ENCODE assay signal across 19 mouse cellular contexts in the genomic region with DNA sequence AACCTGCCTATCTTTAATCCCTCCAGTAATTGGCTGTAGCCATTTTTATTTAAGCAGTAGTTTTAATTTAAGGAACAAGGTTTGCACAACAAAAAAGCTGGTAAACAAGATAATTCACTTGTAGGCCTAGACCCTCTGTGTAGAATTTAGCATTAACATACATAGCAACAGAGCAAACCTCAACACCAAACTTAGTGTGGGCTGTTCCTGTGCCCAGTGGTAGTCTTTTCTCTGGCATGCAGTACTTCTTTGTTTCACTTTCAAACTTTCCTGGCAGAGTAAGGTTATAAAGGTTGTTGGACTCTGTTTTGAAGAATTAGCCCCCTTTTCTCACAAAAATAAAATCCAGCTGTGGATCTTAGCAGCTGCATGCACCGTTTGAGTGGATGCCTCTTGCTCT. TPM values are rescaled to one million over a fixed set of nuclear protein-coding genes. Genes with fewer than 3 reads are reported as not detected.
DNase-seq lines count a peak whose midpoint lies in the region; ATAC-seq and TF ChIP-seq lines count a peak whose summit lies in the region.
"Had no signal": no experiment of that assay in that cellular context is flagged by ENCODE, and none has a peak within 500 bp of the region (broad histone marks: within the 10 kb centered on the region; RNA-seq: fewer than 3 reads in every experiment).

No protein-coding gene starts in this region.

- H3K36me3 ChIP-seq in heart, embryonic 11.5 days (ENCODE audit: control insufficient read depth, insufficient read depth, low read length), result no peaks in the 10 kb centered on the region
- peaks cover 0 to 20% of the 10 kb centered on the region in 2 experiments; a peak in 2 of 4 replicates for H3K36me3 ChIP-seq in MEL (ENCODE audit: control insufficient read depth in 1 of 2, insufficient read depth in 2 of 2, low read length in 2 of 2)
- no peaks in the 10 kb centered on the region for H3K36me3 ChIP-seq in liver, embryonic 12.5 days
- no peaks in the 10 kb centered on the region for H3K36me3 ChIP-seq in hindbrain, embryonic 16.5 days (ENCODE audit: control insufficient read depth, insufficient read depth, low read length)
- H3K36me3 ChIP-seq: forebrain, embryonic 10.5 days; hindbrain, embryonic 12.5 days; limb, embryonic 15.5 days; midbrain, embryonic 15.5 days had no signal

- peaks cover 9% of the 10 kb centered on the region; the same call in 1 of the 2 replicates for H3K79me2 ChIP-seq in MEL (ENCODE audit: control insufficient read depth, insufficient read depth, low read length, poor library complexity)

- 72% methylated on average over 1 of the region's 1 CpGs for WGBS in heart, embryonic 11.5 days (ENCODE audit: insufficient replicate concordance)
- 58% methylated on average over 1 of the region's 1 CpGs for WGBS in liver, embryonic 12.5 days (ENCODE audit: insufficient replicate concordance)
- WGBS in hindbrain, embryonic 16.5 days, result 90% methylated on average over 1 of the region's 1 CpGs

- no peak for TF ChIP-seq RAD21 in MEL (IDR thresholded peaks at IDR 0.05; ENCODE audit: low read depth, low read length)

- no peak overlapping the region for H3K4me2 ChIP-seq in heart, embryonic 11.5 days
- 0 out of 2 replicates have a peak overlapping the region, but pooled peaks have one; percentile 9 for H3K4me2 ChIP-seq in liver, embryonic 12.5 days
- no peak overlapping the region for H3K4me2 ChIP-seq in hindbrain, embryonic 16.5 days (ENCODE audit: low read length)
- H3K4me2 ChIP-seq: hindbrain, embryonic 12.5 days; limb, embryonic 15.5 days; midbrain, embryonic 15.5 days had no signal

- no peak for TF ChIP-seq POLR2A in MEL (IDR thresholded peaks at IDR 0.05; ENCODE audit: control insufficient read depth in 1 of 2, insufficient read depth in 1 of 2, low read depth in 1 of 2, low read length in 2 of 2, poor library complexity in 1 of 2)

- H3K9ac ChIP-seq in heart, embryonic 11.5 days (ENCODE audit: low read depth, low read length), result no peak overlapping the region
- H3K9ac ChIP-seq in MEL (ENCODE audit: control insufficient read depth, low read depth, low read length, poor library complexity, severe bottlenecking), result peak overlapping the region; percentile 55
- no peak overlapping the region for H3K9ac ChIP-seq in liver, embryonic 12.5 days
- H3K9ac ChIP-seq in hindbrain, embryonic 16.5 days (ENCODE audit: low read depth, low read length), result no peak overlapping the region
- H3K9ac ChIP-seq: hindbrain, embryonic 12.5 days; limb, embryonic 15.5 days; midbrain, embryonic 15.5 days had no signal

- H3K4me1 ChIP-seq in heart, embryonic 11.5 days (ENCODE audit: control insufficient read depth, insufficient read depth, low read length), result peaks cover 8% of the 10 kb centered on the region
- H3K4me1 ChIP-seq in MEL (ENCODE audit: control insufficient read depth in 1 of 2, insufficient read depth in 2 of 2, low read length in 2 of 2), result peaks cover 10 to 14% of the 10 kb centered on the region in 2 experiments
- peaks cover 38% of the 10 kb centered on the region for H3K4me1 ChIP-seq in liver, embryonic 12.5 days
- no peaks in the 10 kb centered on the region for H3K4me1 ChIP-seq in hindbrain, embryonic 16.5 days (ENCODE audit: control insufficient read depth, insufficient read depth, low read depth, low read length)
- H3K4me1 ChIP-seq: hindbrain, embryonic 12.5 days; midbrain, embryonic 15.5 days had no signal

- no peak for ATAC-seq in heart, embryonic 11.5 days (replicated peaks; ENCODE audit: insufficient number of reproducible peaks, low FRiP score, low TSS enrichment)
- ATAC-seq in liver, embryonic 12.5 days, result 0 out of 2 replicates have a peak, but pooled peaks have one; percentile 5
- ATAC-seq in hindbrain, embryonic 16.5 days, result no peak
- ATAC-seq: midbrain, embryonic 15.5 days had no signal

- no peaks in the 10 kb centered on the region for H3K27me3 ChIP-seq in heart, embryonic 11.5 days (ENCODE audit: control insufficient read depth, insufficient read depth, low read length)
- no peaks in the 10 kb centered on the region for H3K27me3 ChIP-seq in MEL (ENCODE audit: control insufficient read depth in 1 of 2, insufficient read depth in 2 of 2, low read length in 2 of 2)
- H3K27me3 ChIP-seq in liver, embryonic 12.5 days (replicated peaks), result no peaks in the 10 kb centered on the region
- H3K27me3 ChIP-seq in hindbrain, embryonic 16.5 days (replicated peaks; ENCODE audit: control insufficient read depth, insufficient read depth, low read length), result no peaks in the 10 kb centered on the region
- H3K27me3 ChIP-seq: hindbrain, embryonic 12.5 days; limb, embryonic 15.5 days; midbrain, embryonic 15.5 days had no signal

- H3K27ac ChIP-seq in heart, embryonic 11.5 days (ENCODE audit: low read depth, low read length), result peak overlapping the region; percentile 22; the same call in 1 of the 2 replicates
- peak overlapping the region; percentile 73 for H3K27ac ChIP-seq in MEL (ENCODE audit: control insufficient read depth, low read depth, low read length)
- H3K27ac ChIP-seq in liver, embryonic 12.5 days, result peak overlapping the region; percentile 34; the same call in 1 of the 2 replicates
- no peak overlapping the region for H3K27ac ChIP-seq in hindbrain, embryonic 16.5 days (ENCODE audit: low read depth, low read length)
- H3K27ac ChIP-seq: forebrain, embryonic 10.5 days; hindbrain, embryonic 12.5 days; limb, embryonic 15.5 days; midbrain, embryonic 15.5 days had no signal

- H3K9me3 ChIP-seq in heart, embryonic 11.5 days (replicated peaks; ENCODE audit: control insufficient read depth, low read length), result no peaks in the 10 kb centered on the region
- no peaks in the 10 kb centered on the region for H3K9me3 ChIP-seq in MEL (replicated peaks; ENCODE audit: insufficient read depth, low read length)
- no peaks in the 10 kb centered on the region for H3K9me3 ChIP-seq in liver, embryonic 12.5 days (replicated peaks)
- no peaks in the 10 kb centered on the region for H3K9me3 ChIP-seq in hindbrain, embryonic 16.5 days (ENCODE audit: control insufficient read depth, low read length)
- H3K9me3 ChIP-seq: forebrain, embryonic 10.5 days; hindbrain, embryonic 12.5 days; limb, embryonic 15.5 days; midbrain, embryonic 15.5 days had no signal

- no peak overlapping the region for H3K4me3 ChIP-seq in heart, embryonic 11.5 days (ENCODE audit: low read depth, low read length)
- H3K4me3 ChIP-seq in MEL (ENCODE audit: control insufficient read depth in 1 of 2, insufficient read depth in 1 of 2, low read depth in 2 of 2, low read length in 2 of 2), result peak overlapping the region; percentile 44 to 51
- H3K4me3 ChIP-seq in liver, embryonic 12.5 days, result no peak overlapping the region
- no peak overlapping the region for H3K4me3 ChIP-seq in hindbrain, embryonic 16.5 days (ENCODE audit: low read length)
- H3K4me3 ChIP-seq: forebrain, embryonic 10.5 days; hindbrain, embryonic 12.5 days; limb, embryonic 15.5 days; midbrain, embryonic 15.5 days had no signal

- TF ChIP-seq CTCF in MEL (IDR thresholded peaks at IDR 0.05 in 2 of 3, conservative IDR thresholded peaks at IDR 0.05 in 1 of 3; ENCODE audit: control insufficient read depth in 1 of 3, insufficient read depth in 1 of 3, low read depth in 2 of 3, low read length in 3 of 3, poor library complexity in 1 of 3, severe bottlenecking in 1 of 3), result no peak

- TF ChIP-seq EP300 in MEL (IDR thresholded peaks at IDR 0.05; ENCODE audit: low read depth in 1 of 2, low read length in 2 of 2), result no peak

- no peak for DNase-seq in heart, adult 8-10 months (ENCODE audit: low spot score)
- DNase-seq in MEL (ENCODE audit: low read depth, low spot score), result peak; percentile 67
- DNase-seq in naive thymus-derived CD4-positive, alpha-beta T cell, adult 2 months (ENCODE audit: low read depth), result peak; percentile 33
- no peak for DNase-seq in layer of hippocampus, postnatal 25 days (ENCODE audit: extremely low spot score in 1 of 2, low spot score in 1 of 2)
- DNase-seq in kidney, adult 18-20 months, result no peak
- DNase-seq: adrenal gland, postnatal 14 days; gastrocnemius, postnatal 10 days; kidney, adult 2 months; kidney, postnatal 25 days; layer of hippocampus, adult 9-11 months; lung, postnatal 10 days; right cerebral cortex, postnatal 25 days had no signal

TF ChIP-seq in MEL, 35 proteins besides CTCF, POLR2A, EP300 and RAD21:
- TF ChIP-seq GATA1 (IDR thresholded peaks at IDR 0.05; ENCODE audit: low read depth, low read length) (no peak), ZKSCAN1 (IDR thresholded peaks at IDR 0.05; ENCODE audit: low read depth, low read length) (no peak), MAX (IDR thresholded peaks at IDR 0.05; ENCODE audit: low read length) (no peak), CHD1 (IDR thresholded peaks at IDR 0.05; ENCODE audit: low read depth, low read length) (no peak), NRF1 (IDR thresholded peaks at IDR 0.05; ENCODE audit: insufficient read depth, low read depth, low read length, poor library complexity, severe bottlenecking) (no peak), MXI1 (IDR thresholded peaks at IDR 0.05; ENCODE audit: low read depth, low read length) (no peak), USF1 (IDR thresholded peaks at IDR 0.05; ENCODE audit: low read depth, low read length) (no peak), SIN3A (IDR thresholded peaks at IDR 0.05; ENCODE audit: low read length) (no peak), ELF1 (IDR thresholded peaks at IDR 0.05; ENCODE audit: low read depth, low read length) (no peak), TAL1 (IDR thresholded peaks at IDR 0.05; ENCODE audit: low read length) (no peak), USF2 (IDR thresholded peaks at IDR 0.05; ENCODE audit: borderline replicate concordance in 1 of 2, insufficient read depth in 1 of 2, low read depth in 1 of 2, low read length in 2 of 2) (no peak), JUND (IDR thresholded peaks at IDR 0.05; ENCODE audit: low read depth, low read length) (no peak)

RNA-seq across cellular contexts. Expression of a gene that starts 48.9 kb away (rescaled TPM):
- 96.0 and 97.8 TPM in 2 replicates for polyA plus RNA-seq in heart, embryonic 11.5 days (2014; fragmentation: Nextera tagmentation; extraction: Ambion mirVana)
- total RNA-seq in heart, adult 8-10 months (2022), result 10 to 100 TPM; 41.4 to 47.8 (median 42.8) TPM
- 12.6 and 14.3 TPM in 2 replicates for total RNA-seq in MEL (2012; rRNA removed)
- 10 to 100 TPM in 1 of 2 experiments, not detected in 1; 38.4 TPM for polyA plus RNA-seq in MEL (2012; ENCODE audit: insufficient read depth in 1 of 2, insufficient read length in 2 of 2, low read depth in 1 of 2, low replicate concordance in 2 of 2, missing spikeins in 1 of 2)
- polyA plus RNA-seq in liver, embryonic 12.5 days (2016; fragmentation: Nextera tagmentation; extraction: Ambion mirVana), result 70.2 and 74.5 TPM in 2 replicates
- 100 to 1,000 TPM; 102 to 121 TPM for total RNA-seq in layer of hippocampus, postnatal 25 days (2021)
- polyA plus RNA-seq in hindbrain, embryonic 16.5 days (2015; fragmentation: Nextera tagmentation; extraction: Ambion mirVana), result 197 and 209 TPM in 2 replicates

Comparison
In these comparisons a context has a peak if more than half of its experiments do, and no peak if none do; other contexts are left out.
1. H3K4me3 ChIP-seq: peak in MEL (2 of 2); none in heart, embryonic 11.5 days (single experiment), liver, embryonic 12.5 days (single experiment) and hindbrain, embryonic 16.5 days (single experiment).
2. DNase-seq: peak in MEL (single experiment) and naive thymus-derived CD4-positive, alpha-beta T cell, adult 2 months (single experiment); none in heart, adult 8-10 months (single experiment), layer of hippocampus, postnatal 25 days (0 of 2) and kidney, adult 18-20 months (single experiment).